Mouse (Mus musculus) frontal cortex, adult 2 months (tissue): ENCODE results near the gene Fbxo27. TPM values are rescaled to one million over a fixed set of nuclear protein-coding genes. Genes with fewer than 3 reads are reported as not detected.
A peak's percentile ranks its signal among the peaks of the same experiment; 100 is the strongest.
"Not testable (repeated sequence)": the region's sequence is repeated elsewhere in the genome, so short reads cannot be mapped to it uniquely, and the experiment has no call there.

Source experiments
- DNase-seq, 2 experiments: peaks; one replicate each; pipeline ENCODE4 v3.0.0; 2022; ENCODE audit warnings: low spot score in 1 of 2; ENCODE audit errors: extremely low spot score in 1 of 2
- polyA plus RNA-seq: library from polyadenylated mRNA; depleted of rRNA; stranded (reverse); fragments of >200 nt; gene quantifications from 2 replicates; pipeline ENCODE4 v1.2.3, GENCODE M21; 2012

Gene Fbxo27
- polyA plus RNA-seq, 1 experiment, result 28.9 TPM

DNA sequence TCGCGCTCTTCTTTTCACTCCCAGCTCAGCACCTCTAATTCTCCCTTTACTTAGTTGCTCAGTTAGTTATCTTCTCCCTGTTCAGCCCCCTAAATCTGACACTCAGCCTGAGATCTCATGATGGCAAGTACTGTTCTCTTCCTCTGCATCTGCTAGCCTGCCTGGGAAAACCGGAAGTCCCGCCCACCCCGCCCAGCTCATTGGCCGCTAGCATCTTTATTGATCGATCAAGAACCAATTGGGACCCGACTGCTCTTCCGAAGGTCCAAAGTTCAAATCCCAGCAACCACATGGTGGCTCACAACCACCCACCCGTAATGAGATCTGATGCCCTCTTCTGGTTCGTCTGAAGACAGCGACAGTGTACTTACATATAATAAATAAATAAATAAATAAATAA, 8.7 kb downstream of the Fbxo27 start:
- DNase-seq, result not testable (repeated sequence)

- no peak for DNase-seq
Observed at GRCm38 (mm10) chr7:28702601-28703143, 10.0 kb downstream of the Fbxo27 start.

GRCm38 (mm10) chr7:28709454-28709853, 16.8 kb downstream of the Fbxo27 start:
- no peak for DNase-seq

DNA sequence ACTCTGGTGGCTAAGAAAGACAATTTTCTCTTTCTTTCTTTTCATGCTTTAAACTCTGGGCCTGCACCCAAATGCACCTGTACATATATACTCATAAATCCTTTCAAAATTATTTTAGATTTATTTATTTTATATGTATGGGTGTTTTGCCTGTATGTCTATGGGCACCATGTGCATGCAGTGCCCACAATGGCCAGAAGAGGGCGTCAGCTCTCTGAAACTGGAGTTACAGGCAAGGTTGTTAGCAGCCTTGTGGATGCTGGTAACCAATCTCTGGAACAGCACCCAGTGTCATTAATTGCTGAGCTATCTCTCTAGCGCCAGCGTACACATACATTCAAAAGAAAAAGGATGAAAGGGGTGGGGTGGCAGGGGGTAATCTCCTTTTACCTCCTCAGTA, 18.3 kb downstream of the Fbxo27 start:
- no peak for DNase-seq

DNA sequence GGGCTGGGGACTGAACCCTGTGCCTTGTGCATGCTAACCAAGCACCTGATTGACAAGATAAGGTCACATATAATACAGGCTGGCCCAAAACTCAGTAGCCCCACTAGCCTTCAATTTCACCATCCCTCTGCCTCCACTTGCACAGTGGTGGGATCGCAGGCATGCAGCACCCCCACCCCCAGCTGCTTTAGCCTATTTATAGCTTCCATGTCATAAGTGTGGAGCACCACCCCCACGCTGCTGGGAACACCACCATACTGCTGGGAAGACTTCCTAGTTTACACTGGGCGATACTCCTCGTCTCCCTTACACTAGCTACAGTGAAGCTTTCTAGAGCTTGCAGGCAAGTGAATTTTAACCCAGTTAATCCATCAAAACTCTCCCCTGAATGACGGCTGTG, 22.0 kb downstream of the Fbxo27 start:
- DNase-seq, result peak; percentile 30 to 68

DNA sequence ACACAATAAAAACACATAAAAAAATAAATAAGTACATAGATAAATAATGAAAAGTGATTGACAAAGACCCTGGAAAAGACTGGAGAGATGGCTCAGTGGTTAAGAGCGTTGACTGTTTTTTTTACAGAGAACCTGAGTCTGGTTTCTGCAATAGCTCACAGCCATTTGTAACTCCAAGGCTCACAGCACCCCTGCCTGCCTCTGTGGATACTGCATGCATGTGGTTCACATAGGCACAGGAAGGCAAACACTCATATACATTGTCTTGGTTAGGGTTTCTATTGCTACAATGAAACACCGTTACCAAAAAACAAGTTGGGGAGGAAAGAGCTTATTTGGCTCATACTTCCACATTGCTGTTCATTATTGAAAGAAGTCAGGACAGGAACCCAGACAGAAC, 22.9 kb downstream of the Fbxo27 start:
- DNase-seq, result no peak

- DNase-seq, result no peak
Observed at GRCm38 (mm10) chr7:28716590-28717281, 24.1 kb downstream of the Fbxo27 start, which contains the start of gene Fbxo17. Gene Fbxo17 (plus strand): TSS chr7:28716804.

- no peak for DNase-seq
Observed at GRCm38 (mm10) chr7:28717726-28718125, 25.1 kb downstream of the Fbxo27 start.

DNA sequence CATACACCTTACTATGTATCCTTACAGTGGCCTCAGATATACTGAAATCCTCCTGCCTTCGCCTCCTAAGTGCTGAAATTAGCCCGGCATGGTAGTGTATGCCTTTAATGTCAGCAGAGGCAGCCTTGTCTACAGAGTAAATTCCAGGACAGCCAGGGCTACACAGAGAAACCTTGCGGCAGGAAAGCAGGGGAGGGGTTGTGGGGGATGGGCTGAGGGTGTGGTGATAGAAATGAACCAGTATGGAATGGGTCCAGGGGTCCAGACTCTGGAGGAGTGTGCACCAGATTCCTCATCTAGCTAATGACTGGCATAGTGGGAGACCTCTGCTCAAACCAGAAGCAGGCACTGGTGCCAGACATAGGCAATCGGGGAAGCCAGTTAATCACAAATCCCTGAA, 26.5 kb downstream of the Fbxo27 start:
- DNase-seq, result no peak

DNA sequence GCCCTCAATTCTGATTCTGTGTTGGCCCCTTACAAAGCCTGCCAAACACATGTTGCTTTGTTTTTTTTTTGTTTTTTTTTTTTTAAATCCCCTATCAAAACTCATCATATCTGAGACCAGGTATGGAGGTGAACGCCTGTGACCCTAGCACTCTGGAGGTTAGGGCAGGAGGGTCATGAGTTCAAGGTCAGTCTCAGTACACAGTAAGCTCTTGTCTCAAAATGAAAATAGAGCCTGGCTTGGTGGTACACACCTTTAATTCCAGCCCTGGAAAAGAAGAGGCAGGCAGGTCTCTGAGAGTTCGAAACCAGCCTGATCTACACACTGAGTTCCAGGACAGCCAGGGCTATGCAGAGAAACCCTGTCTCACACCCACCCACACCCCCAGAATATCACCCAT, 27.0 kb downstream of the Fbxo27 start:
- no peak for DNase-seq

DNA sequence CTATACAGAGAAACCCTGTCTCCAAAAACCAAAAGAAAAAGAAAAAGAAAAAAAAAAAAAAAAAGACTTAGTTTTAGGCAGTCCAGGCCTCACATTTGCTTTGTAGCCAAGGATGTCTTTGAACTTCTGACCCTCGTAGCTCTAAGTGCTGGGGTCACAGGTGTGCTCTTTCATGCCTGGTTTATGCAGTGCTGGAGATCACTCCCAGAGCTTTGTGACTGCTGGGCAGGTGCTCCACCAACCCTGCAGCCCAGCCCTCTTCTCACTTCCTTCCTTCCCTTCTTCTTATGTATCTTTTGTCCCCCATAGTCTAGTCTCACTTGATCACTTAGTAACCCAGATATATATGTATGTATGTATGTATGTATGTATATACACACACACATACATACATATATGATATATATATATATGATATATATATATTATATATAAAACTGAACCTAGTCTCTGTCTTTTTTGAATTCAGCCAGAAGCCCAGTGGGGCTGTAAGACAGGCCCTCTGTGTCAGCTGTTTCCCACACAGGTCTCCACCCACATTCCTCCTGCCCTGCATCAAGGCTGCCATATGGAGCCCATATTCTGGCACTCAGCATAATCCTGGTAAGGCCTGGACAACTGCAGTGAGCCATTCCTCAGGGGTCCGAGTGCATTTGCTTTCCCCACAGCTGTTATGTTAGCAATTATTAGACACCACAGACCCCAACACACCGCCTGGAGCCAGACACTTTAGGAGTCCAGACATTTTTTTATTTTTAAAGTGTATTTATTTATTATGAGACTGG, 28.3 kb downstream of the Fbxo27 start:
- DNase-seq, result no peak

DNA sequence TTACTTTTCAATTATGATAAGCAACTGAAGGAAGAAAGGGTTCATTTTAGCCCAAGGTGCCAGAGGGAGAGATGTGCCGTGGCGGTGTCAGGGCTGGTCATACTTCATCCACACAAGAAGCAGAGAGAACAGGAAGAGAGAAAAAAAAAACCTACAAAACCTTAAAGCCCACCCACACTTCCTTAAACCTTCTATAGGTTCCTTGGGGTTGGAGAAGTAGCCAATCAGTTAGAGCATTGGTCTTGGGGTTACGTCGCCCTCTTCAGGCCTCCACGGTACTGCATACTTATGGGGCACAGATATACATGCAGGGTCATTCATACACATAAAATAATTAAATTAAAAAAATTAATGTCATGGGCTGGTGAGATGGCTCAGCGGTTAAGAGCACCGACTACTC, 29.4 kb downstream of the Fbxo27 start:
- no peak for DNase-seq

DNA sequence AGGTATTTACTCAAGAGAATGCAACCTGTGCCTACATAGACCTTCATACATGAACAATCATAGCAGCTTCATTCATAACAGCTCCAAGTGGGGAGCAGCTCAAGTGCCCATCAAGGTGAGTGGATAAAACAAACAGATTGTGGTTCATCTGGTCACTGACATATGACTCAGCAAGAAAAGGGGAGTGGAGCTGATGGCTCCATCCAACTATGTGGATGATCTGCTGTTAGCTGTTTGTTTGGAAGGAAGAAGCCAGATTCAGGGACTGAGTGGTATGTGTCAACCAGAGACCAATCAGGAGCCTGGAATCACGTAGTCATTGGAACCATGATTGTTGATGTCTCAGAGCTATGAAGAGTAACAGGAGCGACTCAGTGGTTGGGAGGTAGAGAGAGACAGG, 32.0 kb downstream of the Fbxo27 start:
- DNase-seq, result no peak

GRCm38 (mm10) chr7:28726600-28726999, 34.0 kb downstream of the Fbxo27 start:
- peak; percentile 63 to 90 for DNase-seq

- peak; percentile 58 to 59 for DNase-seq
Observed at GRCm38 (mm10) chr7:28727649-28728340, 35.1 kb downstream of the Fbxo27 start.

DNA sequence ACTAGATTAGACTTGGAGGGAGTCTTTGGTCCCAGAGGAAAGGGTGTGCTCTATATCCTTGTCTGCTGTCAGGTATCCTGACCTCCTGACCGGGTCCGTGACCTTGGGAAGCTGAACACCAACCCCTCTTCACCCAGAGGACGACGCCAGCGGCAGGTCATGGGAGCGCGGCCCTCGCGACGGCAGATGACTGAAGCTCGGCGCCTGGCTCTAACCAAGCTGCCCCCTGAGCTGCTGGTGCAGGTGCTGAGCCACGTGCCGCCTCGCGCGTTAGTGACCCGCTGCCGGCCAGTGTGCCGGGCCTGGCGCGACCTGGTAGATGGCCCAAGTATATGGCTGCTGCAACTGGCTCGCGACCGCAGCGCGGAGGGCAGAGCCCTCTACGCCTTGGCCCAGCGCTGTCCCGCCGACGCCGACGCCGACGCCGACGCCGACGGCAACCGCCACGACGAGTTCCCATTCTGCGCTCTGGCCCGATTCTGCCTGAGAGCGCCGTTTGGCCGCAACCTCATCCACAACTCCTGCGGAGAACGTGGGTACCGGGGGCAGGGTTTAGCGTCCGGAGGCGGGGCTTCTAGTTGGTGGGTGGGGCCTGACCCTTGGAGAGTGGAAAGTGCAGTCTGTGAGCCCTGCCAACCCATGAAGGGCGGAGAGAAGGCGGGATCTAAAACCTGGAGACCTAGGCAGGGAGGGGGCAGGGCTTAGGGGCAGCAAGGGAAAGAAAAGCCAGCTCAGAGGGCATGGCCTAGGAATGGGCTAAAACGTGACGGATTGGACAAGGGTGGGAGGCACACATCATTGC, 39.9 kb downstream of the Fbxo27 start:
- DNase-seq, result peak in 1 of 2 experiments; percentile 53

DNA sequence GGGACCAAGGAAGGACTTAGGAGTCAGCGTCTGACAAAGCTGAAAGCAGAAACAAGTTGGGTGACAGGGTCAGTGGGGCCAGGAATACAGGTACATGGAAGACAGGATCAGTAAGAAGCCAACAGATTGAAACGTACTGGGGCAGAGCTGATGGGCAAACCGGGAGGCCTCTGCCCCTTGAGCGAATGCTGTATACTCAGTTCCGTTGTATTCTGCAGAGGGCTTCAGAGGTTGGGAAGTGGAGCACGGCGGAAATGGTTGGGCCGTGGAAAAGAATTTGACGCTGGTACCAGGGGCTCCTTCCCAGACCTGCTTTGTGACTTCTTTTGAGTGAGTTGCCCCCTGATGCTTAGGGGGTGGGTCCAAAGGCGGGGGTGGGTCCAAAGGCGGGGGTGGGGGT, 40.6 kb downstream of the Fbxo27 start:
- no peak for DNase-seq

DNA sequence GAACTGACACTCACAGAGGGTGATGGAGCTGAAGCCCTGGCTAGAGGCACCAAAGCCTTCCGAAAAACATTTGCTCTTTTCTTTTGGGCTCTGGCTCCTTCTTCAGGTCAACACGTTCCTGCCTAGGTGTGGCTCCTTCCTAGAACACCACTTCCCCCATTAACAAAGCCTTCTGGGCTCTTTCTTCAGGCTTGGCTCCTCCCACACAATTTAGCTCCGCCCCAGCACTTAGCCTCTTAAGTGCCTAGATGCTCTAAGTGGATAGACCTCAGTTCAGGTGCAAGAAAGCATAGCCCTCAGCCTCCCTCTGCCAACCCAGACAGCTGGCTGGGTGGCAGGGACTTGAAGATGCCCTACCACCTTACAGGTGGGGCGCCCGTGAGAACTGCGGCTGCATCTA, 43.1 kb downstream of the Fbxo27 start:
- no peak for DNase-seq

GRCm38 (mm10) chr7:28739829-28740228, 47.2 kb downstream of the Fbxo27 start:
- DNase-seq, result no peak

GRCm38 (mm10) chr7:28740949-28741348, 48.3 kb downstream of the Fbxo27 start:
- DNase-seq, result no peak
